Mouse (Mus musculus): ENCODE data around the gene Narf. TPM values are rescaled to one million over a fixed set of nuclear protein-coding genes. Genes with fewer than 3 reads are reported as not detected.

Narf gene
- polyA plus RNA-seq, 1 experiment from 2014 or later, result 17.3 TPM

DNA sequence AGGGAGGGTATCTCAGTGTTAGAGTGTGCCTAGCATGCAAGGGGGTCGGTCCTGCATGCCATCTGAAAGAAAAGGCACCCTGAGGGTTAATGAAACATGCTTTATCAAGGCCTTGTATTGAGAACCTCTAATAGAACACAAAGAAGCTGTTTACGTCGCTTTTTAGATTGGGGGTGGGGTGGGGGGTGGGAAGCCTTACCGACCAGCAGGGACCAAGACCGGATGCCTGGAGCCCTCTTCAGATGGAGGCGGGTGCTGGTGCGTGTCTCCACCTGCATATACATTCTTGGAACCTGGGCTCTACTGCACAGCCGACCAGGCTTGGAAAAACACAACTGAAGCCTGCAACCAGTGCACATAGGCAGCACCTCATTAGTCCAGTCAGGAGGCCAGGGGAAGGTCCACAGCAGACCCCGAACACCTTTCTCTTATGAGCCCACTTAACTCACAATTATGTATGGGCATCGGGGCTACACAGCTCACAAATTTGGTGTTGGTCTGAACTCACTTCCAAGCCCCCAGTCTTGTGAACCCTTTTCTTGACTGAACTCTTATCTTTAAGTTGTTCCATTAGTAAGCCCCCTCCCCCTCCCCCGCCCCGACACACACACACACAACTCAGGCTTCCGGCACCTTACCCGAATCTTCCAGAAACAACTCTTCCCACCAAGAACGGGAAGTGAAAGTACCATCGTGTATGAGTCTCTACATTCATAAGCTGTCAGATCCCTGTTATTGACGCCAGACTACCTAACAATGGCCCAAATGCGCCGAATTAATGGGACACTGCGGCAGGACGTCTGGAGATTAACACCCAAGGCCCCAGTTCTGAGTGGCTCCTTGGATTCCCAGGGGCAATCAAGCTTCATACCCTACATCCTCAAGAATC lies 8.7 kb upstream of the Narf start:
- H3K79me2 ChIP-seq (ENCODE audit: inconsistent target), result peaks cover 22% of the 10 kb centered on the region
- H3K36me3 ChIP-seq (ENCODE audit: inconsistent target), result peaks cover 39% of the 10 kb centered on the region
- 3% methylated on average over 20 of the region's 21 CpGs for WGBS (ENCODE audit: missing documents)
- peak overlapping the region; percentile 73 for H3K4me3 ChIP-seq (ENCODE audit: inconsistent target)
- peak overlapping the region; percentile 93 for H3K27ac ChIP-seq

DNA sequence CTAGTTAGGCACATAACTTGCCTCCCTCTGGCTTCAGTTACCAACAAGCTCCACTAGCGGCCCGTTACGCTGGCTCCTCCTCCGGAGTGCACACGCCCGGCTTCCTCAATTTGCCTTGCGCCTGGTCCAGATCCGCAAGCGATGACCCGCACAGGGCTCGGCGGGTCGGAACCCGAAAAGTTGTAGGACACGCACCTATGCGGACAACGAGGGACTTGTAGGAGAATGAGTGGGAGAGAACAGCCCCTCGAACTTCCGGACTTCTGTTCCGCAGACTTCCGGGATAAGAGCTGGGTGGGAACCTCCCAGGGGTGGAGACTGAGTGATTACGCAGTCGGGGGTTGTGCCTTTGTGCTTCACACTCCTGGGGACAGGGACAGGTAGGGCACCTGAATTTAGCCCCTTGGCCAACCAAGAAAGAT lies 8.0 kb upstream of the Narf start, which contains the start of gene Cybc1:
TSS of gene Cybc1 (minus strand) at position 305 of the 422 bp plus-strand sequence.
- Histone ChIP-seq H3K27ac (peak within 1 kb of the TSS; percentile 93), H3K79me2 (ENCODE audit: inconsistent target) (peaks cover 22% of the 10 kb centered on the region), H3K36me3 (ENCODE audit: inconsistent target) (peaks cover 33% of the 10 kb centered on the region), H3K4me3 (ENCODE audit: inconsistent target) (peak within 1 kb of the TSS; percentile 73)
- 0% methylated on average over 23 of the region's 23 CpGs for WGBS (ENCODE audit: missing documents)

DNA sequence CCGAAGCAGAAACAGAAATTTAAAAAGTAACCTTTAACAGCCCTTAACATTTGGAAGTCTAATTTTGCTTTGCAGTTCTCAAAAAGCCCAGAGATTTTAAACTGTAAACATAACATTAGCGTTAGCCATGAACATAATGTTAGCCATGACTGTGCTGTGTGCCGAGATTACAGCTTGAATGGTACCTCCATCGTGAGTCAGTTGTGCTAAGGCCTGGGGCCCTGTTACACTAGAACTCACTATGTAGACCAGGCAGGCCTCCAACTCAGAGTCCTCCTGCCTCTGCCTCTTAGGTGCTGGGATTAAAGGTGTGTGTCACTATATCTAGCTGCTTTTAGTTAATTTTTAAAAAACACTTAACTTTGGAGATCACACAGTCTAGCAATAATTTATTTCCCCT lies 5.9 kb upstream of the Narf start:
- Histone ChIP-seq H3K36me3 (ENCODE audit: inconsistent target) (peaks cover 12% of the 10 kb centered on the region), H3K27ac (no peak overlapping the region), H3K79me2 (ENCODE audit: inconsistent target) (peaks cover 22% of the 10 kb centered on the region), H3K4me3 (ENCODE audit: inconsistent target) (no peak overlapping the region)
- 96% methylated on average over 4 of the region's 4 CpGs for WGBS (ENCODE audit: missing documents)

DNA sequence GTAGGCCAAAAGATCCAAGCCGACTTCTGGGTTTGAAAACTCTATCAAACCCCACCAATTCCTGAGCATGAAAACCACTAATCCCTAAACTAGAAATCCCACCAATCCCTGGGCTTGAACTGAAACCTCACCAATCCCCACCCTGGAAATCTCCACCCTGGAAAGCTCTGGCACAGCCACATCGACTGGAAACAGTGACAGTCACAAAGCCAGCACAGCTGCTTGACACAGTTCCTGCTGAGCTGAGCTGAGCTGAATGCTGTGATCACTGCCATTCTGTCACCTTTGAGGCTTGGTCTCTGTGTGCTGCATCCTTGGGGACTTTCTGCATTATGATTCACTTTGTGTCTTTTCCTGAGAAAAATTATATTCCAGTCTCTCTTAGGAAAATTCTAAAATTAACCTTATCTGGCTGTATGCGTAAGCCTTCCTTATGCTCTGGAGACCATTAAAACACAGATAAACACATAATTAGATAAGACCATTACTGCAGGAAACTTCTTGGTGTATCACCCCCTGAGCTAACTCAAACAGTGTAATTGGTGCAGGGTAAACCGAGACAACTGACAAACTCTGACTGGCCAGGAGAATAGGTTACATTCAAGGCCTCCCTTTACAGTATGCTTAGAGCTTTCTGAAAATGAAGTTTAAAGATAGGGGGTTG lies 5.3 kb upstream of the Narf start:
- H3K79me2 ChIP-seq (ENCODE audit: inconsistent target), result peaks cover 18% of the 10 kb centered on the region
- peaks cover 6% of the 10 kb centered on the region for H3K36me3 ChIP-seq (ENCODE audit: inconsistent target)
- WGBS (ENCODE audit: missing documents), result 85% methylated on average over 4 of the region's 4 CpGs
- no peak overlapping the region for H3K4me3 ChIP-seq (ENCODE audit: inconsistent target)
- no peak overlapping the region for H3K27ac ChIP-seq

DNA sequence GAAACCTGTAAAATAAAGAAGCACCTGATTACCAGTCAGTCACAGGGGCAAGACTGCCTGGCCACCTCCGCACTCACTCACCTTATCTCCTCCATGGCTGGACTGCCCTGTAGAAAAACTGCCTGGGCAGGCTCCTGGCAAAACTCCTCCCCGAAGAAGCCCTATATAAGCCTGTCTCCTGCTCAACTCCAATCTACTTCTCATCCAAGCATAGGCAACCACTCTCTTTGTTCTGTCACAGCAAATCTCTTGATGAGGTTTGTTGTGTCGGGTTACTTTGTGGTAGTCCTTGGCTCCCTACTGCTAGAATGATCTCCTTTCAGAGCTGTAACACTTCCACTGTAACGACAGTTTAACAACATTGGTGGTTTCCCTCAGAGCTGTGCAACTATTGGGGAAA lies 4.3 kb upstream of the Narf start:
- Histone ChIP-seq H3K4me3 (ENCODE audit: inconsistent target) (no peak overlapping the region), H3K27ac (no peak overlapping the region), H3K79me2 (ENCODE audit: inconsistent target) (peaks cover 11% of the 10 kb centered on the region), H3K36me3 (ENCODE audit: inconsistent target) (no peaks in the 10 kb centered on the region)
- 74% methylated on average over 4 of the region's 4 CpGs for WGBS (ENCODE audit: missing documents)

DNA sequence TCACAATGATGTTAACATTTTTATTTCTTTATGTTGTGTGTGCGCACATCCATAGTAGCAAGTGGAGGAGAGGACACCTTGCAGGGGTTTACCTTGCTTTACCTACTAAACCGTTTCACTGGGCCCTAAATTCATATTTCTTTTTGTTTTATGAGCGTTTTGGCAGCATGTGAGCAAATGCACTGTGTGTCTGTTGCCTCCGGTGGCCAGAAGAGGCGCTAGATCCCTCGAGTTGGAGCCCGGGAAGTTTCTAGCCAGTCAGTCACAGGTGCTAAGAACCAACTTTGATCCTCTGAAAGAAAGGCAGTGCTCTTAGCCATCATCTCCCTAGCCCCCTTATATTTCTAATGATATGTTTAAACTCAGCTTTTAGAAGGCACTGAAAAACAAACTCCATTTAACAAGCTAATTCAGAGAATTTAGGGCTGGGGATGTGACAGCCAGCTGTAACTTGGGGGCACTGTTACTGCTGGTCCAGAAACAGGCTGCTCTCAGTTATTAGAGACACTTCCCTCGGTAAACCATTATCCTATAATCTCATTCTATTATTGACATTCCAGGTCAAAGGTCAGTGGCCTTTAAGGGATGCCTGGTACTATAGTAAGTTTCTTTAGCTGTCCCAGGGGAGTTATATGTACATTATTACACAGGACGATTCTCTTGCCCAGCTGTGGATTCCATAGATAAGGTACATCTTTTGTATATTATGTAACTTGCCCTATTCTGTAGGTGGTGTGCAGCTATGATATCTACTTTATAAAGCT lies 1.4 kb upstream of the Narf start:
- no peaks in the 10 kb centered on the region for H3K36me3 ChIP-seq (ENCODE audit: inconsistent target)
- peak overlapping the region; percentile 85; the same call in 1 of the 2 replicates for H3K4me3 ChIP-seq (ENCODE audit: inconsistent target)
- H3K79me2 ChIP-seq (ENCODE audit: inconsistent target), result peaks cover 29% of the 10 kb centered on the region
- H3K27ac ChIP-seq, result peak overlapping the region; percentile 79
- 29% methylated on average over 9 of the region's 9 CpGs for WGBS (ENCODE audit: missing documents)

DNA sequence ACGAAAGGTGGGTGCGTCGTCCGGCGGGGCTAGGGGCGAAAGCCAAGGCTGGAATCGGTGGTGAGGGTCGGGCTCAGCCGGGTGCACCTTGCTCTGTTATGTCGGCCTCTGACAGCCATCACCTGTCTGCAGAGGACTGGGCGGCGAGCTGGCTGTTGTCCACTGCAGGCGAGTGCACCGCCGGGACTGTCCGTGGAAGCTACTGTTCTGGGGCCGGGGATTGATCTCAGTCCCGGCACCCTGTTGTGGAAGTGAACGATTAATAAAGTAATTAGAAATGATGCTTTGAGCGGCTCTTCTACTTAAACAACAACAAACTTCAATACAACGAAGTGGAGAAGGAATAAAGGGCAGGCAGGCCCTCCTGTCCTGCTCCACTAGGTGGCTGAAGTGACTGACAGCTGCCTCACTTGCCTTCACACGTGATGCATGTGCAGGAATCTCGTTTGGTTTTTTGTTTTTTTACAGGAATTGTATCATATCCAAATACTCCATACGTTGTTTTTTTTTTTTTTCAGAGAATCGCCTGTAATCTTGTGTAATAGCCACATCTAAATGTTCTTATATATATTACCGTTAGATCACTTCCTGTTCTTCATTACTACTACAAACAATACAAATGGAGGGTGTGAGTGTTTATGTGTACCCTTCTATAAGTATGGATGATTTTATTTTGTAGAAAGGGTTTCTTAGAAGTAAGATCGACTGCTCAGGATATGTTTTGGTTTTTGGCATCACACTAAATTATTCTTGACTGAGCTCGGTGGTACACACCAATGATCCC lies 484 bp downstream of the Narf start:
- Histone ChIP-seq H3K36me3 (ENCODE audit: inconsistent target) (no peaks in the 10 kb centered on the region), H3K27ac (peak overlapping the region; percentile 79), H3K4me3 (ENCODE audit: inconsistent target) (peak overlapping the region; percentile 85), H3K79me2 (ENCODE audit: inconsistent target) (peaks cover 34% of the 10 kb centered on the region)
- 3% methylated on average over 28 of the region's 28 CpGs for WGBS (ENCODE audit: missing documents)

DNA sequence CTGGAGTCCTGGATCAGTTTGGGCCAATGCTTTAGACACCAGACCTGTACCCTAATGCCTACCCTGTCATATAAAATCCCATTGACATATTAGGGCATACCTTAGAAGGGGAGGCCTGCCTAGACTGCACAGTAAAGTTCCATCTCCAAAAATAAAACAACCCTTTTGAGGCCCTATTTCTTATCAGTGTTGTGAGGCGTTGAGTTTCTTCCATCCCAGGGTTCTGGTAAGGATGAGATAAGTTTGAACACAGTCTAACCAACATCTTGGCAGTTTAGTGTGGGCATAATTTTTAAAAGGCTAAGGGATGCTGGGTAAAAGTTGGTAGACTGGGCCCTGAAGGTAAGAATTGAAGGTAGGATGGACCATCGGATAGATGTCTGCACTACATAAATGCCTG lies 2.6 kb downstream of the Narf start:
- Histone ChIP-seq H3K36me3 (ENCODE audit: inconsistent target) (peaks cover 12% of the 10 kb centered on the region; the same call in 1 of the 2 replicates), H3K79me2 (ENCODE audit: inconsistent target) (peaks cover 34% of the 10 kb centered on the region), H3K4me3 (ENCODE audit: inconsistent target) (no peak overlapping the region), H3K27ac (no peak overlapping the region)
- 100% methylated on average over 2 of the region's 2 CpGs for WGBS (ENCODE audit: missing documents)

DNA sequence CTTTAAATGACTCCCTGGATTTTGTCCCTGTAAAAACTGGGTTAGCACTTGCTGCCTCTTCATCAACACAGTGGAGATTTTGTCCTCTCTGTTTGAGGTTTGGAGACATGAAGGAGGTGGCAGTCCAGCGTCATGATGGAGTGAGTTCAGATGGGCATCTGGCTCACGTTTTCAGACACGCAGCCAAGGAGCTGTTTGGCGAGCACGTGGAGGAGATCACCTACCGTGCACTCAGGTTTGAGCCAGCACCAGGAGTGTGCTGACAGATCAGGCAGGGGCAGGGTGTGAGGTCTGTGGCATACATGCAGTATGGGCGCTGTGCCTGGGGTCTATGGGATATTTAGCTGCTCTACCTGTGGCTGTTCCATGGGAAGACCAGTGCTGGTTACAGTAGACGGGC lies 13.1 kb downstream of the Narf start:
- no peak overlapping the region for H3K4me3 ChIP-seq (ENCODE audit: inconsistent target)
- WGBS (ENCODE audit: missing documents), result 93% methylated on average over 8 of the region's 8 CpGs
- no peaks in the 10 kb centered on the region for H3K79me2 ChIP-seq (ENCODE audit: inconsistent target)
- no peak overlapping the region for H3K27ac ChIP-seq
- peaks cover 92% of the 10 kb centered on the region for H3K36me3 ChIP-seq (ENCODE audit: inconsistent target)

DNA sequence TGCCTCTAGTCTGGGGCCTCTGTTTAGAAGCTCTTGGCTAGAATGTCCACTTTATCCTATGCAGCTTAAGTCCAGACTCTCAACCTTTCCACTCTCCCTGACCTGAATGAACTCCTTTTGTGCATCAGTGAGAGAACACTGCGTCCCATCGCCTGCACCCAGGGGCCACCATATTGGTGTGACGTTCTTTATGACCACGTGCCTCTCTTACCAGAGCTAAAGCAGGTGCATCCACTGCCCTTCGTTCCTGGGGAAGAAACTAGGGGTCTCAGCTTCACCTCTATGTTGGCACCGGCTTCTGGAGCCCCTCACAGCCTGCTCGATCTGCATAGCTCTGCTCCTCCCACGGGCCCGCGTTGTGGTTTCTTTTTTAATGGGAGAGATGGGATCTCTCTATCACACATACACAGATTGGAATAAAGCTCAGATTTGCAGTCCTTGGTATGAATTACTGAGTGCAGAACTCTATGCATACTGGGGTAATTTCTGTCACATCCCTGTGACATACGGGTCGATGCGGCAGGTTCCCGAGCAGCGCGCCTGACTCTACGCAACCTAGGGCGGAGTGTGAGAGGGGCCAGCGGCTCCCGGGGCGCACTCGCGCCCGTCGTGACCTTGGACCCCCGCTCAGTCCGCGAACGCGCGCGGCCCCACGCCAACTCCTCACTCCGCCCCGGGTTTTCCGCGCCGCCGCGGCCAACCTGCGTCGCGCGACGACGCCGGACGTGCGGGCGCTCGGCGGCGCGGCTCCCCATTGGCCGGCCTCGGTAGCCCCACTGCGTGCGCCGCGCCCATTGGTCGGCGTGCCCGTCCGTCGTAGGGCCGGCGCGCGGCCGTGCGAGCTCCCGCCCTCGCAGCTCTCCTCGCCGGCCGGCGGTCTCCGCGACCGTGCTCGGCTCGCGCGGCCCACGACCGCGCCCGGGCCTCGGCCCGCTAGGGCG lies 22.4 kb downstream of the Narf start, which contains the start of gene Foxk2:
TSS of gene Foxk2 (plus strand) at position 831 of the 941 bp plus-strand sequence.
- Histone ChIP-seq H3K79me2 (ENCODE audit: inconsistent target) (peaks cover 41% of the 10 kb centered on the region), H3K36me3 (ENCODE audit: inconsistent target) (peaks cover 13% of the 10 kb centered on the region; the same call in 1 of the 2 replicates), H3K27ac (peak within 1 kb of the TSS; percentile 71), H3K4me3 (ENCODE audit: inconsistent target) (peak within 1 kb of the TSS; percentile 80)
- WGBS (ENCODE audit: missing documents), result under 1% methylated on average over 58 of the region's 91 CpGs

DNA sequence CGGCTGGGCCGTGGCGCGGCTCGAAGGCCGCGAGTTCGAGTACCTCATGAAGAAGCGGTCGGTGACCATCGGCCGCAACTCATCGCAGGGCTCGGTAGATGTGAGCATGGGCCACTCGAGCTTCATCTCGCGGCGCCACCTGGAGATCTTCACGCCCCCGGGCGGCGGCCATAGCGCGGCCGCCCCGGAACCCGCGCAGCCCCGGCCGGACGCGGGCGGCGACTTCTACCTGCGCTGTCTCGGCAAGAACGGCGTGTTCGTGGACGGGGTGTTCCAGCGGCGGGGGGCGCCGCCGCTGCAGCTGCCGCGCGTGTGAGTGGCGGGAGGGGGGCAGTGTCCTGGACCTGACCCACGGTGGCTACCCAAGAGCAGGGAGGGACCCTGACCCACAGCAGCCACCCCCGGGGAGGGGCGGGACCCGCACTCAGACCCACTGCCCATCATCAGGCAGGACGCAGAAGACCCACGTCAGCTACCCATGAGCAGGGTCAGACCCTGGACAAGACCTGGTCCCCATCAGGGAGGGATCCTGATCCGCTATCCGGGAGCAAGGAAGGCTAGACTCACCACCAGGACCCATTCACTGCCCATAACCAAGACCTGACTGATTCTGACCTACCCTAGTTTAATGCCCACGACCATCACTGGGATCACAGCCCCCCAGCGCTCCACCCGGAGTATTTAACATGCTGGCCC lies 23.3 kb downstream of the Narf start:
- H3K4me3 ChIP-seq (ENCODE audit: inconsistent target), result peak overlapping the region; percentile 80

DNA sequence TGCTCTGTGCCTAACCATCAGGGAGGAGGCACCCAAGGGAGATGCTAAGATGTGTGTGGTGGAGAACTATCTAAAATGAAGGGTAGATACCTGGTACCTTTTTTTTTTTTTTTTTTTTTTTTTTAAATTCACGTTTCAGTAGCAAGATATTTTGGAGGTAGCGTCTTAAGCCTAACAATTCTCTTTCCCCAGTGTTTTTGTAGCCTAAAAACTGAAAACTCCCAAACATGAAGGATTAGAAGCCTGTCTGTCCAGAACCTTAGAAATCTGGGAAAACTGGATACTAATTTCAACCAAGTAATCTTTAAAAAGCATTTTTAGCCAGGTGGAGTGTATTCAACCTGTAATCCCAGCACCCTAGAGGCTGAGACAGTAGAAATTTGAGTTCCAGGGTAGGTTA lies 24.0 kb downstream of the Narf start:
- Histone ChIP-seq H3K36me3 (ENCODE audit: inconsistent target) (no peaks in the 10 kb centered on the region), H3K79me2 (ENCODE audit: inconsistent target) (peaks cover 58% of the 10 kb centered on the region), H3K4me3 (ENCODE audit: inconsistent target) (peak overlapping the region; percentile 80), H3K27ac (no peak overlapping the region)
- WGBS (ENCODE audit: missing documents), result 58% methylated on average over 2 of the region's 2 CpGs

More for the DNA sequence above, 23.3 kb downstream of the Narf start:
- WGBS (ENCODE audit: missing documents), result under 1% methylated on average over 52 of the region's 60 CpGs
- Histone ChIP-seq H3K36me3 (ENCODE audit: inconsistent target) (0 out of 2 replicates have a peak, but pooled peaks cover 3% of the 10 kb centered on the region), H3K27ac (0 out of 2 replicates have a peak overlapping the region, but pooled peaks have one; percentile 8), H3K79me2 (ENCODE audit: inconsistent target) (peaks cover 51% of the 10 kb centered on the region)
